Mouse (Mus musculus) gastrocnemius, postnatal 25 days (tissue): ENCODE measurements around the gene Il31ra. TPM values are rescaled to one million over a fixed set of nuclear protein-coding genes. Genes with fewer than 3 reads are reported as not detected.
A peak's percentile ranks its signal among the peaks of the same experiment; 100 is the strongest.

Experiments
- DNase-seq: peaks from one replicate; pipeline ENCODE4 v3.0.0; 2022
- total RNA-seq, 2 experiments: library from RNA; stranded (reverse); gene quantifications; 1 replicate in 1 of 2; 2 replicates in 1 of 2; pipeline ENCODE4 v1.2.3; 2021

The Il31ra gene
- total RNA-seq, 2 experiments from 2014 or later: not detected

GRCm38 (mm10) chr13:112560554-112561138 is 33.5 kb downstream of the Il31ra start:
- no peak for DNase-seq

GRCm38 (mm10) chr13:112556501-112556900 is 37.7 kb downstream of the Il31ra start:
- no peak for DNase-seq

- no peak for DNase-seq
These were observed 40.9 kb downstream of the Il31ra start for GRCm38 (mm10) chr13:112553304-112553703.

- no peak for DNase-seq
These were observed 42.3 kb downstream of the Il31ra start for GRCm38 (mm10) chr13:112551641-112552548.

GRCm38 (mm10) chr13:112541223-112541975 is 52.8 kb downstream of the Il31ra start:
- no peak for DNase-seq

- no peak for DNase-seq
These were observed 53.5 kb downstream of the Il31ra start for GRCm38 (mm10) chr13:112540616-112541015.

- no peak for DNase-seq
These were observed 57.1 kb downstream of the Il31ra start for GRCm38 (mm10) chr13:112537065-112537464.

GRCm38 (mm10) chr13:112536611-112537010 is 57.5 kb downstream of the Il31ra start:
- no peak for DNase-seq

- DNase-seq: peak; percentile 43
These were observed 60.6 kb downstream of the Il31ra start for GRCm38 (mm10) chr13:112533556-112533955.

GRCm38 (mm10) chr13:112532235-112532634 is 61.9 kb downstream of the Il31ra start:
- DNase-seq: no peak

GRCm38 (mm10) chr13:112529893-112530292 is 64.3 kb downstream of the Il31ra start:
- DNase-seq: peak; percentile 79

- DNase-seq: no peak
These were observed 67.0 kb downstream of the Il31ra start for GRCm38 (mm10) chr13:112527186-112527585.

- peak; percentile 19 for DNase-seq
These were observed 70.7 kb downstream of the Il31ra start for GRCm38 (mm10) chr13:112523346-112523970.

GRCm38 (mm10) chr13:112522896-112523295 is 71.3 kb downstream of the Il31ra start:
- no peak for DNase-seq

GRCm38 (mm10) chr13:112522261-112522660 is 71.9 kb downstream of the Il31ra start:
- DNase-seq: no peak

GRCm38 (mm10) chr13:112514546-112514945 is 79.6 kb downstream of the Il31ra start:
- DNase-seq: no peak

- DNase-seq: no peak
These were observed 81.3 kb downstream of the Il31ra start for GRCm38 (mm10) chr13:112512824-112513223.

GRCm38 (mm10) chr13:112511810-112512209 is 82.3 kb downstream of the Il31ra start:
- DNase-seq: no peak

- DNase-seq: no peak
These were observed 82.9 kb downstream of the Il31ra start for GRCm38 (mm10) chr13:112511261-112511660.

- no peak for DNase-seq
These were observed 83.5 kb downstream of the Il31ra start for GRCm38 (mm10) chr13:112510437-112511212.

GRCm38 (mm10) chr13:112509465-112509864 is 84.7 kb downstream of the Il31ra start:
- DNase-seq: no peak
